Mouse (Mus musculus): Measurements from ENCODE around the gene Prkcb.

DNA sequence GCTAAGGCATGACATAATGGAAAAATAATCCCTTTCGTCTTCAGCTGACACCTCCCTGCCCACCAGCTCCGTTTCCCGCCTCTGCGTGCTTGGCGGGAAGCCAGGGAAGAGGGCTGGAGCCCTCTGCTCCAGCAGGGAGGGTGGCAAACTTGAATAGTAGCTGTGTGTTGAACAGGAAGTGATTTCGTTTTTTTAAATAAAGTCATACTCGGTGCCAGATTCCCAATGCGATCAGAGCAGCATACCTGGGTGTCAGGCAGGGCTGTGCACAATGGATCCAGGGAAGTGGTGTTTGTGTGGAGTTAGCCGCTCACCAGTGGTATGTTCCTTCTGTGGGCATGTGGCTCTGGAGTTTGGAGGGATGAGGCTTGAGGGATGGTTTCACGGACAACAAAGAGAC lies 89.9 kb downstream of the Prkcb start:
- no peak for TF ChIP-seq POLR2A (IDR thresholded peaks at IDR 0.05; ENCODE audit: borderline replicate concordance, extremely low read depth, insufficient read depth, insufficient read length, poor library complexity, severe bottlenecking)
- no peak for TF ChIP-seq CTCF (IDR thresholded peaks at IDR 0.05; ENCODE audit: borderline replicate concordance, extremely low read depth, insufficient read depth, insufficient read length)
